Mouse (Mus musculus) forebrain, postnatal 0 days (tissue): Measurements from ENCODE around the gene Gnb1. TPM values are rescaled to one million over a fixed set of nuclear protein-coding genes. Genes with fewer than 3 reads are reported as not detected.

Experiments
- ATAC-seq: fragments of 200-750 bp; cut with Nextera tagmentation; 2 replicates; pipeline ENCODE4 v1.8.0; 2017; ENCODE audit warnings: mild to moderate bottlenecking, moderate library complexity
- DNase-seq: peaks from one replicate; pipeline ENCODE4 v3.0.0-alpha.2; 2015
- H3K27ac ChIP-seq: fragments of 300-500 bp; sonication (generic); 2 replicates; pipeline ENCODE4 v1.5.1; 2014; ENCODE audit warnings: low read depth, mild to moderate bottlenecking, antibody characterized with exemption, low read length, moderate library complexity, mixed read lengths
- H3K27me3 ChIP-seq: fragments of 300-500 bp; sonication (generic); 2 replicates; pipeline ENCODE4 v1.6.1; 2014; ENCODE audit warnings: mild to moderate bottlenecking, low read length, mixed read lengths; ENCODE audit not compliant: insufficient read depth
- H3K36me3 ChIP-seq: fragments of 300-500 bp; sonication (generic); 2 replicates; pipeline ENCODE4 v1.6.1; 2014; ENCODE audit warnings: mild to moderate bottlenecking, moderate library complexity; ENCODE audit not compliant: insufficient read depth
- H3K4me1 ChIP-seq: fragments of 300-500 bp; sonication (generic); 2 replicates; pipeline ENCODE4 v1.6.1; 2014; ENCODE audit warnings: antibody characterized with exemption; ENCODE audit not compliant: insufficient read depth
- H3K4me2 ChIP-seq: fragments of 300-500 bp; sonication (generic); 2 replicates; pipeline ENCODE4 v1.6.1; 2014; ENCODE audit warnings: low read depth, mild to moderate bottlenecking, moderate library complexity
- H3K4me3 ChIP-seq: fragments of 300-500 bp; sonication (generic); 2 replicates; pipeline ENCODE4 v1.5.1; 2014; ENCODE audit warnings: low read depth, low read length, mixed read lengths
- H3K9ac ChIP-seq: fragments of 300-500 bp; sonication (generic); 2 replicates; pipeline ENCODE4 v1.6.1; 2014; ENCODE audit warnings: mild to moderate bottlenecking
- H3K9me3 ChIP-seq: fragments of 300-500 bp; sonication (generic); 2 replicates; pipeline ENCODE4 v1.6.1; 2016; ENCODE audit warnings: low read length
- CTCF ChIP-seq: sonication (generic); IDR thresholded peaks from 2 replicates; pipeline ENCODE4 v1.5.1; 2016; ENCODE audit warnings: antibody characterized with exemption, control low read depth, low read depth
- WGBS: fragments of 180-500 bp; shearing (Covaris S2); extraction: QIAGEN DNeasy Blood & Tissue Kit; methylation state at CpG from one replicate; pipeline ENCODE4 v1.1.7; 2014; 5-methylcytosine and 5-hydroxymethylcytosine counted together
- polyA plus RNA-seq: library from polyadenylated mRNA; unstranded; fragments of >200 nt; fragmentation: Nextera tagmentation; extraction: Ambion mirVana; gene quantifications from 2 replicates; pipeline ENCODE4 v1.2.1, GENCODE M21; 2015
- total RNA-seq: library from RNA; depleted of rRNA; stranded (reverse); fragments of >200 nt; gene quantifications from 2 replicates; pipeline ENCODE4 v1.2.3, GENCODE M21; 2014

Gnb1 gene
- total and polyA plus RNA-seq, 2 experiments from 2014 or later = 268 to 1,420 TPM

GRCm38 (mm10) chr4:155593780-155594179, 102.6 kb downstream of the Gnb1 start:
- Histone ChIP-seq H3K9me3 (no peaks in the 10 kb centered on the region), H3K4me2 (no peak overlapping the region), H3K4me1 (no peaks in the 10 kb centered on the region), H3K4me3 (no peak overlapping the region), H3K27ac (no peak overlapping the region), H3K36me3 (peaks cover 25% of the 10 kb centered on the region), H3K9ac (no peak overlapping the region), H3K27me3 (no peaks in the 10 kb centered on the region)
- no peak for DNase-seq
- TF ChIP-seq CTCF = no peak
- 40% methylated on average over 1 of the region's 1 CpGs for WGBS
- no peak for ATAC-seq

DNA sequence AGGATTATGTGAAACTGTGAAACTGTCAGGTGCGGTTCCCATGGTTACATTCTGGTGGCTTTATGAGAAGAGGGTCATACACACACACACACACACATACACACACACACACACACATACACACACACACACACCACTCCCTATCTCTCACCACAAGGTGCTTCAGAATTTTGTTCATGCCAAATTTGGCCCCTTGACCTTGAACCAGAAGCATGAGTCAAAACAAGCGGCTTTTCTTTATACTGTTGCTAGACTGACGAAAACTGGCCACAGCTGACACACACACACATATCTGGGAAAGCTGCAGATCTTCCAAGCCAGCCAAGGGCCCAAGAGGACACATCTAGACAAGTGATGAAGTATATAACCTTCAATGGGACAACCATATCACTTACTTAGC, 104.6 kb downstream of the Gnb1 start:
- Histone ChIP-seq H3K4me3 (no peak overlapping the region), H3K27ac (no peak overlapping the region), H3K36me3 (peaks cover 6% of the 10 kb centered on the region; the same call in 1 of the 2 replicates), H3K9ac (no peak overlapping the region), H3K4me2 (no peak overlapping the region), H3K27me3 (no peaks in the 10 kb centered on the region), H3K9me3 (no peaks in the 10 kb centered on the region), H3K4me1 (0 out of 2 replicates have a peak, but pooled peaks cover 6% of the 10 kb centered on the region)
- no peak for TF ChIP-seq CTCF
- DNase-seq (no peak), ATAC-seq (no peak)
- WGBS = 88% methylated on average over 3 of the region's 3 CpGs

DNA sequence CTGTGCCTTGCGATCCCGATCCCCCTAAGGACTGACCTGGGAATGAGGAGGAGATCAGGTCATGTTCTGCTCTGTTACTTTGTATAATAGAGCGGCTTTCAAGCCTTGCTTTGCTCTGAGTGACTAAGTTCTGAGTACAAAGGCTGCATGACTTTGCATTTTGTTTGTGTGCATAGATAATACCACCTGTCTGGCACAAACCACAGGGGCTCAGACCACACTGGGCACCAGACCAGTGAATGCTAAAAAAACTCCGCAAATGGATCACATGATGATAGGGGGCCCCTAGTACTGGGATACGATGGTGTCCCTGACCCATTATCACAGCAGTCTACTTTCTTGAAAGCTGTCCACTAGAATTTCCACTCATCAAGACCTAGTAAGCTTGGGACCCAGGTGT, 105.4 kb downstream of the Gnb1 start:
- no peaks in the 10 kb centered on the region for H3K9me3 ChIP-seq
- no peak overlapping the region for H3K4me2 ChIP-seq
- 0 out of 2 replicates have a peak, but pooled peaks cover 6% of the 10 kb centered on the region for H3K4me1 ChIP-seq
- H3K27me3 ChIP-seq = no peaks in the 10 kb centered on the region
- ATAC-seq (no peak), DNase-seq (no peak)
- H3K36me3 ChIP-seq = no peaks in the 10 kb centered on the region
- no peak for TF ChIP-seq CTCF
- 81% methylated on average over 5 of the region's 5 CpGs for WGBS
- no peak overlapping the region for H3K9ac ChIP-seq
- H3K4me3 ChIP-seq = no peak overlapping the region
- no peak overlapping the region for H3K27ac ChIP-seq

GRCm38 (mm10) chr4:155598536-155598935, 107.4 kb downstream of the Gnb1 start:
- ATAC-seq = no peak
- Histone ChIP-seq H3K9me3 (no peaks in the 10 kb centered on the region), H3K27me3 (no peaks in the 10 kb centered on the region), H3K4me1 (peaks cover 13% of the 10 kb centered on the region; the same call in 1 of the 2 replicates), H3K4me2 (no peak overlapping the region), H3K9ac (no peak overlapping the region), H3K36me3 (no peaks in the 10 kb centered on the region), H3K27ac (no peak overlapping the region), H3K4me3 (no peak overlapping the region)
- no peak for DNase-seq
- TF ChIP-seq CTCF = no peak
- 23% methylated on average over 20 of the region's 20 CpGs for WGBS

DNA sequence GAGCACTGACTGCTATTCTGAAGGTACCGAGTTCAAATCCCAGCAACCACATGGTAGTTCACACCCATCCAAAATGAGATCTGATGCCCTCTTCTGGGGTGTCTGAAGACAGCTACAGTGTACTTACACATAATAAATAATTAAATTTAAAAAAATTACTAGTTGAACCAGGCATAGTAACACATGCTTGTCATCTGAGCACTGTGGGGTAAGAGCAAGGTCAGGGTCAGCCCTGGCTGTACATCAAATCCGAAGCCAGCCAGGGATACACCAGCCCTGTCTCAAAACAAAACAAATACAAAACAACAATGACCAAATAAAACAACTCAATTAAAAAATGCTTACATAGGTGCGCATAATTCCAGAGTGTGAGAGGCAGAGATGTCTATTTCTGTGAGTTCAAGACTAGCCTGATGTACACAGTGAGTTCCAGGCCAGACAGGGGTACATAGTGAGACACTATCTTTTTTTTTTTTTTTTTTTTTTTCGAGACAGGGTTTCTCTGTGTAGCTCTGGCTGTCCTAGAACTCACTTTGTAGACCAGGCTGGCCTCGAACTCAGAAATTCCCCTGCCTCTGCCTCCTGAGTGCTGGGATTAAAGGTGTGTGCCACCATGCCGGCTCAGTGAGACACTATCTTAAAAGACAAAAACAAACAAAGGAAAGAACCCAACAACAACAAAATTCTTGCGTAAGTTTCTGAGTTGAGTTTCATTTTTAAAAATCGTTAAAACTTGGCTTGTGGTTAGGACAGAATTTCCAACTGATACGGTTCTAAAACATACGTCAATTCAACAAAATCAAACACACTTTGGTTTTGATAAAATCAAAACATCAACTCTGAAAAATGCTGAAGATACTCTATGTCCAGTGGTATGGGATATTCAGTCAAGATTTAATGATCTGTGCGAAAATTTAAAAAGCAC, 109.0 kb downstream of the Gnb1 start:
- no peak for TF ChIP-seq CTCF
- H3K36me3 ChIP-seq = no peaks in the 10 kb centered on the region
- no peaks in the 10 kb centered on the region for H3K27me3 ChIP-seq
- ATAC-seq (no peak), DNase-seq (no peak)
- H3K4me1 ChIP-seq = peaks cover 13% of the 10 kb centered on the region; the same call in 1 of the 2 replicates
- WGBS = 85% methylated on average over 11 of the region's 11 CpGs
- H3K9ac ChIP-seq = peak overlapping the region; percentile 98
- peak overlapping the region; percentile 79 for H3K4me3 ChIP-seq
- peak overlapping the region; percentile 83 for H3K4me2 ChIP-seq
- H3K27ac ChIP-seq = peak overlapping the region; percentile 100
- no peaks in the 10 kb centered on the region for H3K9me3 ChIP-seq

- Histone ChIP-seq H3K4me1 (peaks cover 13% of the 10 kb centered on the region; the same call in 1 of the 2 replicates), H3K27ac (peak within 1 kb of the TSS; percentile 100), H3K36me3 (no peaks in the 10 kb centered on the region), H3K9ac (peak within 1 kb of the TSS; percentile 98), H3K4me3 (peak within 1 kb of the TSS; percentile 79), H3K4me2 (peak within 1 kb of the TSS; percentile 83), H3K9me3 (no peaks in the 10 kb centered on the region), H3K27me3 (no peaks in the 10 kb centered on the region)
- under 1% methylated on average over 63 of the region's 65 CpGs for WGBS
- ATAC-seq = peak; percentile 97
- peak; percentile 97 for DNase-seq
- TF ChIP-seq CTCF = peak; percentile 55
Measured at GRCm38 (mm10) chr4:155601091-155601996, 110.2 kb downstream of the Gnb1 start, which contains the start of gene Slc35e2. Gene Slc35e2, plus strand, starts transcription at chr4:155601416.
